Mouse (Mus musculus): Measurements from ENCODE around the gene Olfr54.
"Not testable (repeated sequence)": the region's sequence is repeated elsewhere in the genome, so short reads cannot be mapped to it uniquely, and the experiment has no call there.

DNA sequence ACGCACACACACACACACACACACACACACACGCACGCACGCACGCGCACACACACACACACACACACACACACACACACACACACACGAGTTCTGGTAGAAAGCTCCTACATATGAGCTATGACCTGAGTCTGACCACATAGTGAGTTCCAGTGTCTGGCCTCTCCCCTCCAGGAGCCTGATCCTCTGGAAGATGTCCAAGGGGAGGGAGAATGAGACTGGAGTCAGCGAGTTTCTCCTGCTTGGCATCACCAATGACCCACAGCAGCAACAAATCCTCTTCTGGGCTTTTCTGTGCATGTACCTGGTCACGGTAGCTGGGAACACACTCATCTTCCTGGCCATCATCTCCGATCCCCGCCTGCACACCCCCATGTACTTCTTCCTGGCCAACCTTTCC lies 12.8 kb downstream of the Olfr54 start:
- not testable (repeated sequence) for TF ChIP-seq POLR2A (IDR thresholded peaks at IDR 0.05; ENCODE audit: insufficient read depth, low read length); EP300 (IDR thresholded peaks at IDR 0.05; ENCODE audit: insufficient read depth, low read depth, low read length)
